Mouse (Mus musculus): ENCODE results near the gene Gm37240.

GRCm38 (mm10) chr3:85106956-85107355, 780.4 kb downstream of the Gm37240 start:
- TF ChIP-seq ZNF384 (IDR thresholded peaks at IDR 0.05; ENCODE audit: low read depth, low read length), result no peak
- no peak for TF ChIP-seq MAFK (IDR thresholded peaks at IDR 0.05; ENCODE audit: insufficient read depth, low read depth, low read length)

All from ES-E14 (cell line).